Mouse (Mus musculus): ENCODE results near the gene Slc25a30. TPM values are rescaled to one million over a fixed set of nuclear protein-coding genes. Genes with fewer than 3 reads are reported as not detected.

Gene Slc25a30
- total RNA-seq, 2 experiments from 2014 or later: 6.6 to 9.2 TPM

DNA sequence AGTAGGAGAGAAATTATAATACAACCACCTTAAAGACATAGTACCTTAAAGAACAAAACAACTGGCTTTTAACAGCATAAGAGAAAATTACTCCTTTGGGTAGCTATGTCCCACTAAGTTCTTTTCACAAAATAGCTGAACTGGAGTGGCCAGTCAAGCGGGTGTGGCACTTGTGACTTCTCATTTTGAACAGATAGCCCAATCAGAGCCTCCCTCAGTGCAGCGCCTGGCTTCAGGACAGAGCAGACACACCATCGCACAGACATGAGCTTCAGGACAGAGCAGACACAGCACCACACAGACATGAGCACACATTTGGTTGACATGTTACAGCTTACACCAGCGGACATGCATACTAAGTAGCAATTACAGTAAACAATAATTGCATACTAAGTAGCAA, 35.8 kb downstream of the Slc25a30 start:
- no peak for DNase-seq (ENCODE audit: low spot score)

DNA sequence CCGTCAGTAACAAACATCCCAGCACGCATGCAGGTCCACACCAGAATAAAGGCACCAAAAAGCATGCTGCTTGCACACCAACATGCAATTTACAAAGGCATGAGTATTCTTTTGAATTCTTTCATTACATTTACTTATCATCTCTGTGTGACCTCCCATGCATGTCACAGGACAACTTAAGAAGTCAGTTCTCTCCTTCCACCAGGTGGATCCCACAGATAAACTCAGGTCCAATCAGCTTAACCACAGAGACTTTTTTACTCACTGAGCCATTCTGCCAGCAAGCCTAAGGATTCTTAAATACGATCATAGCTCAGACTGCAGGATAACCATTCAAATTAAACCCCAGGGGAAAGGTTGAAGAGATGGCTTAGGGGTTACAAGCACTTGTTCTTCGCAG, 37.7 kb downstream of the Slc25a30 start:
- no peak for DNase-seq (ENCODE audit: low spot score)

DNA sequence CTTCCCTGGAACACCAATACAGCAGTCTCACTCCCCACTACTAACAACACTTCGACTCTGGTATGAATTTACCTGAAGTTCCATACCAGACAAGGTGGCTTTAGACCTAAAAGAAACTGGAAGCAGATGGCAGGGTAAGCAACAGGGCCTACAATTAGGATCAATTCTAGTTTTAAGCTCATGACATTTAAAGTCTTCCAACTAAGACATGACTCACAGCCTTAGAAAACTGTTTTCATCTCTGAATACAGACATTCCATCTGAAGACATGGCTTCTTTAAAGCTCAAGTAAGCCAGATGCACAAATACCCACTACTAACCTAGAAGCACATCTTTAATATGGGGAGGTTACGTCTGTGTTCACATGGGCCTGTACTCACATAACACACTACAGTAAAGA, 38.9 kb downstream of the Slc25a30 start:
- DNase-seq (ENCODE audit: low spot score): no peak

DNA sequence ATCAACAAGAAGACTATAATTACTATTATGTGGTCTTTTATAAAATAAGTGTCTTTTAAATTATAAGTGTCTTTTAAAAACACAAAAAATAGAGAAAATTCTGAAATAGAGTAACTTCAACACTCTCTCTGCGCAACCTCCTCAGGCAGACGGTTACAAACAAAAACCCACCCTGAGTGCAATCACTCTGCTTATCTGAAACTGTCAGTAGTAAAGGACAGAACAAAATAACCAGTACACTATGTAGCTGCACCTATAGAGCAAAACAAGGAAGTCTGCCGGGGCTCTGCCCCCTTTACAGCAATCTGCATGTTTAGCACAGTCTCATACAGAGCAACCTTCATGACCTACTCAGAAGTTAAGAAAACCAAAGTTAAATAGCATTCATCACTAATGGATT, 44.9 kb downstream of the Slc25a30 start:
- no peak for DNase-seq (ENCODE audit: low spot score)

DNA sequence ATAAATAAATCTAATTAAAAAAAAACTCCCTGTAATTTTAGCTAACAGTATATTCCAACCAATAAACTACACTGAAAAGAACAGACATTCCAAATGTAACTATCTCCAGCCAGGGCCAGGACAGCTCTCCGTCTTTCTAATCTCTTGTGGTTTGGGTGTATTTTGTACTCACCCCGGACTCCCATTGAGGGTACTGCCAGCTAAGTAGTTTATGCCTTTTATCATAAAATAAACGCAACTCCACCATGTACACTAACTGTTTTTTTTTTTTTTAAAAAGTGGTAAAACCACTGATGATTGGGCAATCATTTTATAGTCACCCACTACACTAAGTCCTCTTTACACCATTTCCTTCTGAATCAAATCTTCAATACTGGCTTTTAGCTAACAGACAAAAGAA, 51.2 kb downstream of the Slc25a30 start:
- no peak for DNase-seq (ENCODE audit: low spot score)

DNA sequence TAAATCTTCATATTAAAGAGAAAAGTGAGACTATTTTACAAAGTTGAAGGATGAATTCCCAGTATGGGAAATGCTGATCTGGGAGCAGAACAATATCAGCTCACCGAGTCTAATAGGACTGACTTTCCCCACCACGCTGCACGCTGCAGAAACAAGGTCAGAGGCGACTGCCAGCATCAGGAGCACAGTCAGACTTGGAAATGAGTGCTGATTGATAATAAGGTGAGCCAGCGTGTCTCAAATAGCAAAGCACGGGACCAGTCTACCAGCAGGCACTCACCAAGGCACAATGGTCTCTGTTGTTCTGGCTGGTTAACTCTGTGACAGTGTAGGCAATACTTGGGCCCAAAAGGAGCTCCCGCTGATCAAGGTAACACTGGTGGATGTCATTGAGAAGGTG, 54.2 kb downstream of the Slc25a30 start:
- no peak for DNase-seq (ENCODE audit: low spot score)

DNA sequence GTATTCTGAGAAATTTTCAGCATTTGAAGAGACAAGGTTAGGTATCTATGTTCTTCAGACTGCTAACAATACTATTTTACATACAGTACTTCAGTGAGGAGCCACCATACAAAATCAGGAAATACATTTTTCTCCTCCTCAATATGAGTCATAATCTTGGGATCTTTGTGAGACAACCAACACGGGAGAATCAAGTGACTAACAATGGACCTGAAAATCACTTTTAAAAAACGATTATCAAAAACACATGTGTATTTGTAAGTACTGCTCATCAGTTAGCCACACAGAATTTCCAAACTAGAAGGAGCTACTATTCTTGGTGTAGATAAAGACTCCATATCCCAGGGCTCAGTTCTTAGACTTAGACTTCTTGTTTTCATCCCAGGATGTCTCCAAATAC, 55.5 kb downstream of the Slc25a30 start:
- DNase-seq (ENCODE audit: low spot score): no peak

DNA sequence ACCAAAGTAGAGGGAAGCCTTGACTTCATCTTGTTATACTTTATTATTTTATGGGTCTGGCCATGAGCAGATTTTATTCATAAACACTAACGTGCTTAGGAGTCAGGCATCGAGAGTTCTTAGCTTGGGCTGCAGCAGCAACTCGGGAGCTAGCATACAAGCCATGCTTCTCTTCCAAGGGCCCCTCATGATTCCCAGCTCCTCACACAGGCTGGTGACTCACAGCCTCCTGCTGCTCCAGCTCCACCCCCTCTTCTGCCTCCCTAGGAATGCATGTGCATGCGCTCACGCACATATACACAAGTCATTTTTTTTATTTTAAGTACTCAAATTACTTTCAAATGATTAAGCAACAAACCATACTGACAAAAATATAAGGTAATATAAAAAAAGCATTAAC, 58.7 kb downstream of the Slc25a30 start:
- no peak for DNase-seq (ENCODE audit: low spot score)

DNA sequence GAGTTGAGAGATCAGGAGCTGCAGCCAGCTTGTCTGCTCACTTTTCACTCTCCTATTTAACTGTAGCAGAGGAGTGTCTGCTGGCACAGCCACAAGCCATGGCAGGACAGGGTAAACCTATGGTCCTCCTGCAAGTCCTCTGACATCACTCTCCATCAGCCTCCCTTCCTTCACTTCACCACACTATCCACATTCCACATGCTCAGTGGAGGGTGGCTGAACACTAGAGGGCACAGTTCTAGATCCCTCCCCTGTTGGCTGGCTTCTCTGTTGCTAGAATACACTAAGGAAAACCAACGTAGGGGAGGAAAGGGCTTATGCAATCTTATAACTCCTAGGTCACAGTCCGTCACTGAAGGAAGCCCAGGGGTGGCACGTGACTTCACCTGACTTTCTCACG, 59.8 kb downstream of the Slc25a30 start:
- peak; percentile 20 for DNase-seq (ENCODE audit: low spot score)

DNA sequence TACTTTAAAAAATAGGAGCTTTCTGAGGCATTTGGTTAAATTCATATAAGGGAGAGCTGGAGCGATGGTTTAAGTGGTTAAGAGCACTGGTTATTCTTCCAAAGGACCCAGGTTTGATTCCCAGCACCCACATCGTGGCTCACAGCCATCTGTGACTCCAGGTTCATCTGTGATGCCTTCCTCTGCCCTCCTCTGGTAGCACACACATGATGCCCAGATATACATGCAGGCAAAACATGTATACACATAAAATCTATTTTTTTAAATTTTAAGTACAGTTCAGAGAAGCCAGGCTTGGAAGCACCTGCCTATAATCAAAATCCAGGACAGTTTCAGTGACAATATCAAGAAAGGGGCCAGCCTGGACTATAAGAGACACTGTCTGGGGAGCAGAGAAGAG, 64.0 kb downstream of the Slc25a30 start:
- DNase-seq (ENCODE audit: low spot score): no peak

DNA sequence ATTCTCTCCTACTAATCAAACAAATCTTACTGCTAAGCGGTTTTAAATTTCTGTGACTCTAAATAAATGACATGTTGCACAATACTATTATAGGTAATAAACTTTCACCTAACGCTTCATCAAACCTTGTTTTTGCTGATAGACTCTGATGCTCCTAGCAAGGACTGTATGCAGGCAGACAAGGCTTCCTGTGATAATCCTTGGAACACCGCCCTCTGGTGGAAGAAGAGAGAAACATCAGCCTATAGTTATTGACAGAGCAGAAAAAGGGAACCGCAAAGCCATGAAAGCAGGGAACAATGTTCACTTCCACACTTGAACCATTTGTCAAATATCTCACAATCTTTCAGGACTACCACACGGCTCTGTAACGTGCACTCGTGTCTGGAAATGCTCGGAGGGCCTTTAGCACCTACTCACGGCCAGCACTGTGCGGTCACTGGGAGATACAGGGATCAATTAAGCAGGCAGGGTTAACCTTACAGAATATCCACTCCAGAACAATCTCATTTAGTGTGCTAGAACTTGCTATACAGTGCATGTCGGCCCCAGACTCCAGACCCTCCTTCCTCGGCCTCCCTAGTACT, 64.8 kb downstream of the Slc25a30 start:
- peak; percentile 57 for DNase-seq (ENCODE audit: low spot score)

DNA sequence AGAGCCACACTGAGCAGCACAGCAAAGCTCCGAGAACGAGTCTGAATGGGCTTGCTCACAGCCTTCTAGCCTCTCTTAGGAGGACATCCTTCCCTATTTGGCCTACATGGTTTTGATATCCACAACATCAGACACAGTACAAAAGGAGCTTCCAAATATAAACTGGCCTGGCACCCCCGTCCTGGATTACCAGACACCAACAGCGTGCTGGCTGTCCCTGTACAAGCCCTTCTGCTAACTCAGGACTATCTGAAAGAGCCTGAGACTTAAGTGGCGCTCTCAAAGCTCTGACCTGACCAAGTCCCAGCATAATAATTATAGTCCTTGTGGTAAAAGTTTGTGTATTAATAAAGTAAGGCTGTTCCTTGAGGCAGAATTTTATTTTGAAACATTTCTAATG, 66.7 kb downstream of the Slc25a30 start:
- peak; percentile 62 for DNase-seq (ENCODE audit: low spot score)

DNA sequence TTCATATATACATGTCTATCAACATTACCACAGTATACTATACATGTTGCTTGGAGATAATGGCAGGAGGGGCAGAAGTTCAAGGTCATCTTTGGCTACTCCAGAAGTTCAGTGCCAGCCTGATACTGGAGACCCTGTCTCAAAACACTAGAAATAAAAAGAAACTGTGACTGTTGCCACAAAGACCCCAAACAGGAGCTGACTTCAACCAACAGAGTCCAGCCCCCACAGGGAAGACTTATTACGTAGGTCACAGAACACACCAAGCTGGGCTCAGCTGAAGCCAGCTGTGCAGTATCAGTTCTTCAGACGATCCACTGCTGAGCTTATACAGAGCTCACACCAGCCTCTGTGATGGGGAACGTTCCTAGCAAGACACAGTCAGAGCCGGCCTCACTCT, 70.4 kb downstream of the Slc25a30 start:
- DNase-seq (ENCODE audit: low spot score): no peak

DNA sequence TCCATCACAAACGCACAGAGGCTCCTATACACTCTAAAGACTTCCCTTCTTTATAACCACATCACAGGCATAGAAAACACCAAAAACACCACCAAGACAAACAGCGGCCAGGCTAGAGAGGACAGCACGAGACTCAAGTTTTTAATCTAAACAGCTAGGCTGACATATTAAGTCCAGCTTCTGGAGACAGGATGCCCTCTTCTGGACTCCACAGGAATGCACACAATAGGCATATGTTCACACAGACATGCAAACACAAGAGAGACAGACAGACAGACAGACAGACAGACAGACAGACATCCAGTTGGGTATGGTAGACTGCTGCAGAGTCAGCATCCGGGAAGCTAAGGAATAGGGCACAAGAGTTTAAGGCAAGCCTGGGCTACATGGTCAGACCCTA, 73.2 kb downstream of the Slc25a30 start:
- DNase-seq (ENCODE audit: low spot score): no peak

DNA sequence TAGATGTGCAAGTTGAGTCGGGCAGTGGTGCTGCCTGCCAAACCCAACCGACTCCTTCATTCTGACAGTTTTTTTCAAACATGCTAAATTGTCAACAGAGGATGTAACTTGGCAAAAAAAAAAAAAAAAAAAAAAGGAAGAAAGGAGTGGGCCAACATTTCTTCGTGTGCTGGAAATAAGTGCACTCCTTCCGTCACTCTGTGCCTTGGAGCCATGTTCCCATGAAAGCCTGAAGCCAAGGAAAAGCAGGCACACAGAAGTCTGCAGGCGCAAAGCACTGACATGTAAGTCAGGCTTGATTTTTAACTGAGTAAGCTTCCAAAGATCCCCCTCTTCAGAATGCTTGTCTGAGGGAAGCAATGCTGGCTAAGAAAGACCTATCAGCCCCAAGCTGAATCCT, 74.2 kb downstream of the Slc25a30 start:
- no peak for DNase-seq (ENCODE audit: low spot score)

DNA sequence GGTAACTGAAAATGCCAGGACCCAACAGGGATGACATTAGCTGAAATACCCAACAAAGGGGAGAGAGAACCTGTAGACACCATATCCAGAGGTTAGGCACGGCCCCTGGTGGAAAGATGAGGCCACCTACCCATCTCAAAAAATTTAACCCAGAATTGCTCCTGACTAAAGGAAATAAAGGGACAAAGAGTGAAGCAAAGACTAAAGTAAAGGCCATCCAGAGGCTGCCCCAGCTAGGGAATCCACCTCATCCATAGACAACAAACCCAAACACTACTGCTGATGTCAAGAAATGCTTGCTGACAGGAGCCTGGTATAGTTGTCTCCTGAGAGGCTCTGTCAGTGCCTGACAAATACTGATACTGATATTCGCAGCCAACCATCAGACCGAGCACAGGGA, 75.1 kb downstream of the Slc25a30 start:
- DNase-seq (ENCODE audit: low spot score): no peak

Other genes with a start within 250 kb of the Slc25a30 start
- not detected for gene Spert, start 193.9 kb downstream of the Slc25a30 start, total RNA-seq (2021)
- gene Erich6b, start 144.8 kb downstream of the Slc25a30 start, total RNA-seq (2021): not detected
- 1 to 10 TPM; 7.3 to 8.1 TPM for gene Cog3, start 32.5 kb downstream of the Slc25a30 start, total RNA-seq (2021)
- gene Tpt1, start 58.1 kb upstream of the Slc25a30 start, total RNA-seq (2021): 1,000 to 10,000 TPM; 3,564 to 3,853 TPM
- not detected for gene Kctd4, start 168.0 kb upstream of the Slc25a30 start, total RNA-seq (2021)
- gene Gtf2f2, start 223.8 kb upstream of the Slc25a30 start, total RNA-seq (2021): 10 to 100 TPM; 11.9 to 13.1 TPM

All from gastrocnemius, adult 18-20 months (tissue).